Mouse (Mus musculus) ES-E14 (cell line): ENCODE measurements at regions not wholly inside any gene's neighbourhood (a gene's known extent, or its start where the extent isn't known, plus 50 kb on each side); places are given as distances from the start of the nearest gene placed in this dataset.
"Not testable (repeated sequence)": the region's sequence is repeated elsewhere in the genome, so short reads cannot be mapped to it uniquely, and the experiment has no call there.

ENCODE experiments used
- CHD2 ChIP-seq: IDR thresholded peaks from 2 replicates; pipeline ENCODE4 v1.6.1; 2014; ENCODE audit warnings: mild to moderate bottlenecking, low read depth, low read length, inconsistent platforms
- HCFC1 ChIP-seq: IDR thresholded peaks from 2 replicates; pipeline ENCODE4 v1.6.1; 2012; ENCODE audit warnings: low read length, inconsistent platforms, borderline replicate concordance; ENCODE audit not compliant: insufficient read depth
- MAFK ChIP-seq: IDR thresholded peaks from 2 replicates; pipeline ENCODE4 v1.6.1; 2014; ENCODE audit warnings: mild to moderate bottlenecking, low read depth, low read length, inconsistent platforms; ENCODE audit not compliant: insufficient read depth
- ZC3H11A ChIP-seq: IDR thresholded peaks from 2 replicates; pipeline ENCODE4 v1.6.1; 2012; ENCODE audit warnings: low read depth, mild to moderate bottlenecking, inconsistent platforms, low read length, borderline replicate concordance
- ZNF384 ChIP-seq: IDR thresholded peaks from 2 replicates; pipeline ENCODE4 v1.6.1; 2012; ENCODE audit warnings: low read depth, low read length, inconsistent platforms

- not testable (repeated sequence) for TF ChIP-seq CHD2, ZC3H11A, ZNF384, HCFC1, MAFK
These were observed 151.4 kb downstream of the Olfr693 start for GRCm38 (mm10) chr7:106529023-106529422.
